Mouse (Mus musculus): ENCODE data around the gene Hist1h2bp.
"Not testable (repeated sequence)": the region's sequence is repeated elsewhere in the genome, so short reads cannot be mapped to it uniquely, and the experiment has no call there.

GRCm38 (mm10) chr13:21831418-21832394 lies 44.4 kb downstream of the Hist1h2bp start, which contains the start of gene Hist1h4n:
- TF ChIP-seq POLR2A (IDR thresholded peaks at IDR 0.05; ENCODE audit: low read depth, low read length); CTCF (IDR thresholded peaks at IDR 0.05; ENCODE audit: extremely low read depth, insufficient read depth, insufficient read length, insufficient replicate concordance): not testable (repeated sequence)

All from spleen, adult 2 months (tissue).